Mouse (Mus musculus) layer of hippocampus, postnatal 36 days (tissue): ENCODE measurements around the gene Wnt3a. TPM values are rescaled to one million over a fixed set of nuclear protein-coding genes. Genes with fewer than 3 reads are reported as not detected.
A peak's percentile ranks its signal among the peaks of the same experiment; 100 is the strongest.

ENCODE experiments used
- DNase-seq, 2 experiments: peaks; one replicate each; pipeline ENCODE4 v3.0.0; 2022
- total RNA-seq, 2 experiments: library from RNA; stranded (reverse); gene quantifications; 2 replicates each; pipeline ENCODE4 v1.2.3; 2021

Gene Wnt3a
- total RNA-seq, 2 experiments from 2014 or later = not detected

DNA sequence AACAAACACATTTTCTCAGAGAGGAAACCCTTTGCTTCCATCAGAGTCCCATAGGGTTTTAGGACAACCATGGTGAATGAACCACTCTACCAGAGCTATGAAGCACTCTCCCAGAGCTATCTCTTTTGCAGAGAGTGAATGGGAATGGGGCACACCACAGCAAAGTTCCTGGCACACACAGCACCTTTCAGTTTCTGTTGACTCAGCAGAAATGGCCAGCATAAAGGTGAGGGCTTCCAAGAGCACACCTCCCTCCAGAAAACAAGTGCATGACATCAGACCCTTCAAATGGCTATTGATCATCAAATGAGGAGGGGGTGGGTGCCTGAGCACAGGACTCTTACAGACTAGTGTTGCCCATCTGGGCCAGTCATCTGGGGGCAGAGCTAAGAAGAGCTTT, 28.2 kb downstream of the Wnt3a start:
- no peak for DNase-seq

DNA sequence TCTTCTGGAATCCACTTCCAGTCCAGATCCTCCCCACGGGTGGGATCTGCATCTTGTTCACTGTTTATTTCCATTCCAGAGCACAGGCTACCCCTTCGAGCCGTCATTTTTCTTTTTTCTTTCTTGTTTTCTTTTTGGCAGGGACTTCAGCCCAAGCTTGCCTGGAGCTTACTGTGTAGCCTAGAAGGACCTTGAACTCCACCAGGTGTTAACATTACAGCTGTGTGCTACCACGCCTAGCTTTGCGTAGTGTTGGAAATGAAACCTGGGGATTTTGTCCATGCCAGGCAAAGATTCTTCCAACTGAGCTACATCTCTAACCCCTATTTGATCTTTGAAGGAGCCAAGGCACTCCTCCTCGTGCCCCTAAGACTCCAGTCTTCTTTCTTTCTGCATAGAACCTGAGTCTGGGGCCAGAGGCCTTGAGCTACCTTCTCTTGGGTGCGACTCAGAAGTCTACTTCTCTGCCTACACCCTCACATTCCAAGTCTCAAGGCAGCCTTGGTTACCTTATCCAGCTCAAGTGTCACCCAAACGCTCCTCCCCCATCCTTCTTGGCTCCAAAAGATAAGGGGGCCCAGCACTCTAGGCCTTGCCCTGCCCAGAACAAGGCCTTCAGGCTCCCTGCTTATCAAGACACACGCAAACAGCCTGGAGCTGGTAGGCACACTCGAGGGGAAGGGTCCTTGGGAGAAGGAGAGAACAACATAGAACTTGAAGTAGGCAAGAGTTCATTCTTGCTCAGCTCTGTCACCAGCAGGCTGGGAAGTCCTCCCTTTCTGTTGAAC, 29.7 kb downstream of the Wnt3a start:
- no peak for DNase-seq

DNA sequence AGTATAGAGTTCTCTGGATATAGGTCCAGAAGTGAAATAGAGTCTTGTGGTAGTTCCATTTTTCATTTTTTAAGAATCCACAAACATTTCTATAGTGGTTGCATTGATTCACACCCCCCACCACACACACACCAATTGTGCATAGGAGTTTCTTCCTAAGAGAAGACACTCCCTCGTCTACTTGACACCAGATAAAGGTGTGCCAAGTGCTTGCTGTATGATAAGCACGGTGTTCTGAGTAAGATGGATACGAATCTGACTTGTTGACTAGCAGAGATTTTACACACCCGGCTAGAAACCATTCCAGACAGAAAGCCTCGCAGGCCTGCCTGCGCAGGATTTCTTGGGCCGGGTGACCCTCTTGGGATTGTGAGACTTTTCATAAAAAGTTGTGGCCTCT, 30.9 kb downstream of the Wnt3a start:
- DNase-seq = no peak

- DNase-seq = no peak
Measured at GRCm38 (mm10) chr11:59248101-59248500, 42.5 kb downstream of the Wnt3a start.

DNA sequence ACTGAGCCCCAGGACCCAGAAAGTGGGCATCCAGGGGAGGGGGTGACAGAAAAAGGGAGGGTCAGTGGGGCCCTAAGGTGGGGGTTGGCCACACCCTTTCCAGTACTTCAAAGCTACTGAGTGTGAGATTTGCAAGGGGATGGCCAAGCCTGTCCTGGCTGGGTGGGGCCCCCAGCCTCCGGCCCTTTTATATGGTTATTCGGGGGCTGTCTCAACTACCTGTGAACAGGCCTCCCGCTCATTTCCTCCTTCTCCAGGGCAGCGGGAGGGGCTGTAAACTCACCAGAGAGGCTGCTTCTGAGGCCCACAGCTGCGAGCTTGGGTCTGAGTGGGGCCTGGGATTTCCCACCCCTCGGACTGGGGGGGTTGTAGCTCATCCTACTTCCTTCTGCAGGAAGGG, 46.7 kb downstream of the Wnt3a start:
- no peak for DNase-seq

DNA sequence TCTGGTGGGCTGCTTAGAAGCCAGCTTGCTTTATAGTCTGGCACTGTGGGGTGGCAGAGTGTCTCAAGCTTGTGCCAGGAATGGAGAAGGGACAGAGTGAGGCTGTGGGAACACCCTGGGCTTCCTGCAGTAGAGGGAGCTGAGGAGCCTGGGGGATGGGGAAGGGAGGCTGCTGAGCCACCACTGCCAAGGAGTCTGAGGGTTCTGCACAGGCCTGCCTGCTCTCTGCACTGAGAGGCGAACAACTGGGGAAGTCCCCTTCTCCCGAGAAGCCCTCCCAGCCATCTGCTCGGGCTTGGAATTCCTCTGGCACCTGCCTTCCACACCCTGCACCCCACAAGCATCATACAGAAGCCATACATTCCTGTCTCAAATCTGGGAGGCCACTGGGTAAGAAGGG, 48.7 kb downstream of the Wnt3a start:
- DNase-seq = no peak

DNA sequence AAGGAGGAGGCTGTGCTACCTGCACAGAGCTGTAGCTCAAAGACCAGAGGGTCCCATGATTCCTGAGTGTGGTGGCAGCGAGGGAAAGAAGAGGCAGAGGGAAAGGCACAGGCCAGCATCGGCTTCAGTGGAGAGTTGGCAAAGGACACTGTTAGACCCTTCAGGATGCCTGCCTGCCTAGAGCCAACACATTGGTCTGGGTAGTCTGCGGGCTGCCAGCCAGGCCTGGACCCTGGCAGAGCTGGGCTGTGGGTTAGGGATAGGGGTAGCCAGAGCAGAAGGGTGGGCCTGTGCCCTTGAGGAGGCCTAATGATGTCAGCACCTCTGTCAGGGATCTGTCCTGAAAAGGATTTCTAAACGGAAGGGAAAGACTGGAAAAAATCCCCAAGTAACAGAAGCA, 50.8 kb downstream of the Wnt3a start:
- DNase-seq = no peak

GRCm38 (mm10) chr11:59239428-59239785, 51.1 kb downstream of the Wnt3a start:
- DNase-seq = no peak

DNA sequence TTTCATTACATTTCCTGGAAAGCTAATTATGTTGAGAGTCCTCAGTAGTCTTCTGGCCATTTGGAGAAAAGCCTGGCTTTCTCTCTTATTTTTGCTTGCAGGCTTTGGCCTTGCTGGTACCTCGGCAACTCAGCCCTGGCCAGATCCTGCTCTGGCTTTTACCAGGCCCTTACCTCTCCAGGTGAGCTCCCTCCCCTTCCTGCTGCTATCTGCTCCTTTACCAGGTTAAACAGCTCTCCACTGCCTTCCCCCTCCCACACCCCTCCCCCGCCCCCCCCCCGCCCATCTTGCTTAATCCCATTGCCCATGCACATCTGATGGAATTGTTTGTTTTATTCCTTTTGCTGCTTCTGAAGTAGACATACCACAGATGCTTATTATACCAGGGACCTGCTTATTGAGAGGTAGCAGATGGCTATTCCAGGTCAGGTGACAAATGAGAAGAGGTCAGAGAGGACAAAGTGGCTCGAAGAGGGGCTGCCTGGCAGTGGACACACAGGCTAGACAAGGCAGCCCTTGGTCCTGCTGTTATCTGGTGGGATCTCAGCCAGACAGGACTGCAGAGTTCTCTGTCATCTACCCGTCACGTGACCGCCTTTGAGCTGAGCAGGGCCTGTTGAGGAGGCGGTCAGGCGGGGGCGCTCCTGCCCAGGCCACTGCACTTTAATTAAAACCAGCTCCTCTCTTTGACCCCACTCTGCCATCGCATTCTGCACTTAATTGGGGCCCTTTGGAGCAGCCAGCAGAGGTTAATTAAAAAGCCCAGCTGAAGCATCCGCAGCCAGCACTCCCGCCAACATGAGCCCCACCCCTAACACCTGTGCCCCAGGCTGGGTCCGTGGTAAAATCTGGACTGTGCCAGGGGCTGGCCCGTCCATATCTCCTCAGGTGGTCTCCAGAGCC, 51.8 kb downstream of the Wnt3a start:
- peak; percentile 56 to 60 for DNase-seq

DNA sequence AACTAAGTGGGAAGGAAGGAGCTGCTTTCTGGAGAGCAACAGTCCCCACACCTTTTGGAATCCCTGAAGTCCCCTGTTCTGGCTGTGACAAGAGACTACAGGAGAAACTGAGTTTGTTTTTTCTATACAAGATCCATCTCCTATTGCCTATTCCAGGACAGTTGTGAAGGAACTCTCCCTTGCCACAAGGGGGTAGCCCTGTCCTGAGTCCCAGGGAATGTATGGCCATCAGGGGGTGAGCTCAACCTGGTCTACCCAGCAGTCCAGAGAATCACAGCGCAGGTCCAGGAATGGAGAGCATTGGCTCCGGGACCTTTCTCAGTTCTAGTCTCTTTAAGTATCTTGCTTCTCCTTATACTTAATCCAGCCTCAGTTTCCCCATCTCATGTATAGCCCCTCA, 57.8 kb downstream of the Wnt3a start:
- DNase-seq = no peak

- DNase-seq = peak in 1 of 2 experiments; percentile 48
Measured at GRCm38 (mm10) chr11:59230144-59230760, 60.3 kb downstream of the Wnt3a start.

- peak; percentile 95 to 96 for DNase-seq
Measured at GRCm38 (mm10) chr11:59228122-59228953, 62.2 kb downstream of the Wnt3a start, which contains the start of gene Arf1. Arf1 (minus strand) TSS chr11:59228270.

DNA sequence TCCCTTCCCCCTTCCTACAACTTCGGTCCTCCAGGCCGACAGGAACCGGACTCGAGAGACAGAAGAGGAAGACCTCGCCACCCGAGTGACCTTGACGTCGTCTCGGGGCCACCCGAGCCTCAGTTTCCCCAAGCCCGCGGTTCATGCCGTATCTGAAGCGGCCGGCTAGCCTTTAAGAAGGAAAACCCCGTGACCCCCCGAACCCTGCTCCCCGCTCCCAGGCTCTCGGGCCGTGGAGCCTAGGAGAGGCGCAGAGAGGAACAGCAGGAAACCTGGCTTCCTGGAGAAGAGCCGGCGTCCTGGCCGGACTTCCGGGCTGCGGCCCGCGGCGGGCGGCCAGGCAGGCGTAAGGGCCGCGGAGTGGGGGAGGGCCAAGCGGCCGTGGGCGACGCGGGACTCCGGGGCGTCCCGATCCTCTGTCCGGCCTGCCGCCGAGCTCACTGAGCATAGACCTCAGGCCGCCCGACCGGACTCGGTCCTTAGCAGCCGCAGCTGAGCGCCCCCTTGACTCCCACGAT, 62.9 kb downstream of the Wnt3a start:
- DNase-seq = no peak

DNA sequence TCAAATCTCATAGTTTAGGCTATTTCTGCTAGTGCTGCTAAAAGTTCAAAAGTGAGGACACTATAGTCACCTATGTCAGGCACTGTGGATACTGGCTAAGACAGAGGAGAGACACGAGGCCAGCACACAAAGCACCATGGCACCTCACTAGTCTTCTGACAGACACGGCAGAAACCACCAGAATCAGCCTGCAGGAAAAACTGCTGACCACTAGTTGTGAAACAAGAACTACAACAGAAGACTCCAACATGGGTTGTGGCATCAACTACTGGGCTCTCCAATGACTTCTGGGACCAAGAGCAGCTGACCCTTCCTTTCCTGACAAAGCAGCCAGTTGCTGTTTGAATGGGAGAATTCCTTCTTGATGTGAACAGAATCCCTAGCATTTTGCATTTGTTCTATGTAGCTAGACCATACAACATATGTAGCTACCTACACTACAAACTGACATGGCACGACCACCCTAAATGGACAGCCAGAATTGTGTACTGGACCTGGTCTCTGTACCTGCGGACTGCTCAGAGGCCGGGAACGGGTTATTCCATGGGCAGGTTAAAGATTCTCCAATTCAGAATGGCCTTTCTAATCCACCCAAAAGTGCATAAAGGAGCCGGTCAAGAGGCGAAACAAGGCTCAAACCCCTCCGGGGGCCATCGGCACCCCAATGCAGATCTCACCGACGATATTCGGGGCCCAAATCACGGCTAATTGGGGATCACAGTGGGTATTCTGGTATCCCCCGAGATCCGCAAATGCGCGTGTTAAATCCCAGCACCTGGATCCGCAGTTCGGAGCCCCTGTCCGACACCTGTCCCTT, 63.6 kb downstream of the Wnt3a start:
- DNase-seq = no peak

DNA sequence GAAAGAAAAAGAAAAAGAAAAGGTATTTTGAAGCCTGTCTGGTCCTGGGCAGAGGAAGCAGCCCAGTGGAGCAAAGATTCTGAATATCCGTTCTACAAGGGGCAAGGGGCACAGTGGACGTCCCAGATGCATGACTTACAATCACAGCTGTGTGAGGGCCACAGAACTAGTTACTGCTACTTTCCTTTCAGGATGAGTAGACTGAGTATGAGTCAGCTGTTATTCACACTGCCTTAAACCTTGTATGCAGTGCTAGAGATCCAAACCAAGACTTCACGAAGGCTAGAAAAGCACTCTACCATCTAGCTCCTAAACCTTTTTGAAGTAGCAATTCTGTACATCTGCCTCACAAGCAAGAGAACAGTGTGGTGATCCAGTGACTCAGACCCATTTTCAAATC, 64.3 kb downstream of the Wnt3a start:
- DNase-seq = no peak

GRCm38 (mm10) chr11:59225167-59225566, 65.4 kb downstream of the Wnt3a start:
- DNase-seq = no peak

GRCm38 (mm10) chr11:59224470-59224869, 66.1 kb downstream of the Wnt3a start:
- no peak for DNase-seq

GRCm38 (mm10) chr11:59224025-59224424, 66.5 kb downstream of the Wnt3a start:
- no peak for DNase-seq

GRCm38 (mm10) chr11:59222306-59222705, 68.2 kb downstream of the Wnt3a start:
- no peak for DNase-seq

- no peak for DNase-seq
Measured at GRCm38 (mm10) chr11:59221604-59222003, 68.9 kb downstream of the Wnt3a start.

DNA sequence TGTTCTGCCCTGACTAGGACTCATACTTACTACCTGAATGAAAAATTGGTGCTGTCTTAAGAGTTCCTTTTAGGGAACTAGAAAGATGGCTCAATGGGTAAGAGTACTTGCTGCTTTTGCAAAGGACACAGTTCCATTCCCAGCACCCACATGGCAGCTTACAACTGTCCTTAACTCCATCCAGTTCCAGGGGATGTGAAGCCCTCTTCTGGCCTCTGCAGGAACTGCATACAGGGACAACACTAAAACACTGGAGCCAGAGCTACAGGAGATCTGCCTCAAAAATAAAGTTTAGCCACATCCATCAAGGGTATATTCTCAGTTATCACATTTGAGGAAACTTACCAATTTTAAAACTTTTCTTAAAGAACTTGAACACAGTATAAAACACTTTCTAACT, 71.5 kb downstream of the Wnt3a start:
- DNase-seq = no peak
